Mouse (Mus musculus): ENCODE measurements at regions not wholly inside any gene's neighbourhood (a gene's known extent, or its start where the extent isn't known, plus 50 kb on each side); places are given as distances from the start of the nearest gene placed in this dataset.

GRCm38 (mm10) chr8:8876879-8877278, 186.6 kb upstream of the Arglu1 start:
- no peak overlapping the region for H3K9ac ChIP-seq (ENCODE audit: low read length)
- ATAC-seq (replicated peaks; ENCODE audit: extremely low read depth, insufficient read depth, low FRiP score), result no peak
- no peaks in the 10 kb centered on the region for H3K4me1 ChIP-seq (ENCODE audit: control insufficient read depth, insufficient read depth, low read length)
- 0 out of 2 replicates have a peak, but pooled peaks cover 2% of the 10 kb centered on the region for H3K9me3 ChIP-seq (replicated peaks; ENCODE audit: control insufficient read depth, low read length)
- no peak overlapping the region for H3K4me2 ChIP-seq (ENCODE audit: low read depth, low read length)
- 69% methylated on average over 9 of the region's 9 CpGs for WGBS
- no peak overlapping the region for H3K27ac ChIP-seq (ENCODE audit: low read length)
- no peaks in the 10 kb centered on the region for H3K27me3 ChIP-seq (ENCODE audit: control insufficient read depth, insufficient read depth, low read length)
- no peak overlapping the region for H3K4me3 ChIP-seq (ENCODE audit: low read length)
- H3K36me3 ChIP-seq (ENCODE audit: control insufficient read depth, insufficient read depth), result no peaks in the 10 kb centered on the region

- Histone ChIP-seq H3K36me3 (ENCODE audit: control insufficient read depth, insufficient read depth) (no peaks in the 10 kb centered on the region), H3K4me1 (ENCODE audit: control insufficient read depth, insufficient read depth, low read length) (no peaks in the 10 kb centered on the region), H3K27me3 (ENCODE audit: control insufficient read depth, insufficient read depth, low read length) (no peaks in the 10 kb centered on the region), H3K9ac (ENCODE audit: low read length) (no peak overlapping the region), H3K9me3 (replicated peaks; ENCODE audit: control insufficient read depth, low read length) (0 out of 2 replicates have a peak, but pooled peaks cover 2% of the 10 kb centered on the region), H3K27ac (ENCODE audit: low read length) (no peak overlapping the region), H3K4me2 (ENCODE audit: low read depth, low read length) (no peak overlapping the region), H3K4me3 (ENCODE audit: low read length) (no peak overlapping the region)
- no peak for ATAC-seq (replicated peaks; ENCODE audit: extremely low read depth, insufficient read depth, low FRiP score)
- 87% methylated on average over 6 of the region's 6 CpGs for WGBS
Observed at GRCm38 (mm10) chr8:8876469-8876868, 186.1 kb upstream of the Arglu1 start.

- Histone ChIP-seq H3K9ac (ENCODE audit: low read length) (no peak overlapping the region), H3K4me1 (ENCODE audit: control insufficient read depth, insufficient read depth, low read length) (no peaks in the 10 kb centered on the region), H3K4me3 (ENCODE audit: low read length) (no peak overlapping the region), H3K4me2 (ENCODE audit: low read depth, low read length) (no peak overlapping the region), H3K36me3 (ENCODE audit: control insufficient read depth, insufficient read depth) (no peaks in the 10 kb centered on the region), H3K27me3 (ENCODE audit: control insufficient read depth, insufficient read depth, low read length) (no peaks in the 10 kb centered on the region), H3K27ac (ENCODE audit: low read length) (no peak overlapping the region), H3K9me3 (replicated peaks; ENCODE audit: control insufficient read depth, low read length) (0 out of 2 replicates have a peak, but pooled peaks cover 2% of the 10 kb centered on the region)
- no peak for ATAC-seq (replicated peaks; ENCODE audit: extremely low read depth, insufficient read depth, low FRiP score)
- WGBS, result 78% methylated on average over 3 of the region's 3 CpGs
Observed at GRCm38 (mm10) chr8:8871938-8872337, 181.6 kb upstream of the Arglu1 start.

GRCm38 (mm10) chr8:8871039-8871438, 180.7 kb upstream of the Arglu1 start:
- Histone ChIP-seq H3K27me3 (ENCODE audit: control insufficient read depth, insufficient read depth, low read length) (no peaks in the 10 kb centered on the region), H3K9ac (ENCODE audit: low read length) (no peak overlapping the region), H3K27ac (ENCODE audit: low read length) (no peak overlapping the region), H3K9me3 (replicated peaks; ENCODE audit: control insufficient read depth, low read length) (0 out of 2 replicates have a peak, but pooled peaks cover 2% of the 10 kb centered on the region), H3K4me2 (ENCODE audit: low read depth, low read length) (no peak overlapping the region), H3K4me1 (ENCODE audit: control insufficient read depth, insufficient read depth, low read length) (no peaks in the 10 kb centered on the region), H3K36me3 (ENCODE audit: control insufficient read depth, insufficient read depth) (no peaks in the 10 kb centered on the region), H3K4me3 (ENCODE audit: low read length) (no peak overlapping the region)
- ATAC-seq (replicated peaks; ENCODE audit: extremely low read depth, insufficient read depth, low FRiP score), result no peak
- 80% methylated on average over 8 of the region's 8 CpGs for WGBS

- ATAC-seq (replicated peaks; ENCODE audit: extremely low read depth, insufficient read depth, low FRiP score), result no peak
Observed at GRCm38 (mm10) chr8:8870487-8870886, 180.2 kb upstream of the Arglu1 start.

GRCm38 (mm10) chr8:8869338-8869737, 179.0 kb upstream of the Arglu1 start:
- Histone ChIP-seq H3K4me2 (ENCODE audit: low read depth, low read length) (no peak overlapping the region), H3K27ac (ENCODE audit: low read length) (no peak overlapping the region), H3K27me3 (ENCODE audit: control insufficient read depth, insufficient read depth, low read length) (no peaks in the 10 kb centered on the region), H3K9me3 (replicated peaks; ENCODE audit: control insufficient read depth, low read length) (0 out of 2 replicates have a peak, but pooled peaks cover 2% of the 10 kb centered on the region), H3K9ac (ENCODE audit: low read length) (no peak overlapping the region), H3K4me1 (ENCODE audit: control insufficient read depth, insufficient read depth, low read length) (no peaks in the 10 kb centered on the region), H3K36me3 (ENCODE audit: control insufficient read depth, insufficient read depth) (no peaks in the 10 kb centered on the region), H3K4me3 (ENCODE audit: low read length) (no peak overlapping the region)
- WGBS, result 52% methylated on average over 6 of the region's 6 CpGs
- ATAC-seq (replicated peaks; ENCODE audit: extremely low read depth, insufficient read depth, low FRiP score), result no peak

More at GRCm38 (mm10) chr8:8870487-8870886, 180.2 kb upstream of the Arglu1 start:
- no peak overlapping the region for H3K27ac ChIP-seq (ENCODE audit: low read length)
- H3K4me1 ChIP-seq (ENCODE audit: control insufficient read depth, insufficient read depth, low read length), result no peaks in the 10 kb centered on the region
- H3K36me3 ChIP-seq (ENCODE audit: control insufficient read depth, insufficient read depth), result no peaks in the 10 kb centered on the region
- 23% methylated on average over 4 of the region's 4 CpGs for WGBS
- no peak overlapping the region for H3K9ac ChIP-seq (ENCODE audit: low read length)
- 0 out of 2 replicates have a peak, but pooled peaks cover 2% of the 10 kb centered on the region for H3K9me3 ChIP-seq (replicated peaks; ENCODE audit: control insufficient read depth, low read length)
- H3K27me3 ChIP-seq (ENCODE audit: control insufficient read depth, insufficient read depth, low read length), result no peaks in the 10 kb centered on the region
- no peak overlapping the region for H3K4me3 ChIP-seq (ENCODE audit: low read length)
- no peak overlapping the region for H3K4me2 ChIP-seq (ENCODE audit: low read depth, low read length)

- H3K9me3 ChIP-seq (replicated peaks; ENCODE audit: control insufficient read depth, low read length), result no peaks in the 10 kb centered on the region
- H3K27me3 ChIP-seq (ENCODE audit: control insufficient read depth, insufficient read depth, low read length), result no peaks in the 10 kb centered on the region
- no peak overlapping the region for H3K27ac ChIP-seq (ENCODE audit: low read length)
- no peak for ATAC-seq (replicated peaks; ENCODE audit: extremely low read depth, insufficient read depth, low FRiP score)
- H3K36me3 ChIP-seq (ENCODE audit: control insufficient read depth, insufficient read depth), result no peaks in the 10 kb centered on the region
- no peak overlapping the region for H3K4me2 ChIP-seq (ENCODE audit: low read depth, low read length)
- H3K4me3 ChIP-seq (ENCODE audit: low read length), result no peak overlapping the region
- H3K9ac ChIP-seq (ENCODE audit: low read length), result no peak overlapping the region
- no peaks in the 10 kb centered on the region for H3K4me1 ChIP-seq (ENCODE audit: control insufficient read depth, insufficient read depth, low read length)
- WGBS, result 65% methylated on average over 8 of the region's 8 CpGs
Observed at GRCm38 (mm10) chr8:8867924-8868323, 177.6 kb upstream of the Arglu1 start.

GRCm38 (mm10) chr8:8867126-8867777, 176.9 kb upstream of the Arglu1 start:
- 45% methylated on average over 9 of the region's 9 CpGs for WGBS
- H3K36me3 ChIP-seq (ENCODE audit: control insufficient read depth, insufficient read depth), result no peaks in the 10 kb centered on the region
- no peak overlapping the region for H3K9ac ChIP-seq (ENCODE audit: low read length)
- no peak overlapping the region for H3K4me2 ChIP-seq (ENCODE audit: low read depth, low read length)
- H3K27me3 ChIP-seq (ENCODE audit: control insufficient read depth, insufficient read depth, low read length), result no peaks in the 10 kb centered on the region
- no peak overlapping the region for H3K4me3 ChIP-seq (ENCODE audit: low read length)
- H3K27ac ChIP-seq (ENCODE audit: low read length), result no peak overlapping the region
- no peaks in the 10 kb centered on the region for H3K4me1 ChIP-seq (ENCODE audit: control insufficient read depth, insufficient read depth, low read length)
- no peak for ATAC-seq (replicated peaks; ENCODE audit: extremely low read depth, insufficient read depth, low FRiP score)
- no peaks in the 10 kb centered on the region for H3K9me3 ChIP-seq (replicated peaks; ENCODE audit: control insufficient read depth, low read length)

DNA sequence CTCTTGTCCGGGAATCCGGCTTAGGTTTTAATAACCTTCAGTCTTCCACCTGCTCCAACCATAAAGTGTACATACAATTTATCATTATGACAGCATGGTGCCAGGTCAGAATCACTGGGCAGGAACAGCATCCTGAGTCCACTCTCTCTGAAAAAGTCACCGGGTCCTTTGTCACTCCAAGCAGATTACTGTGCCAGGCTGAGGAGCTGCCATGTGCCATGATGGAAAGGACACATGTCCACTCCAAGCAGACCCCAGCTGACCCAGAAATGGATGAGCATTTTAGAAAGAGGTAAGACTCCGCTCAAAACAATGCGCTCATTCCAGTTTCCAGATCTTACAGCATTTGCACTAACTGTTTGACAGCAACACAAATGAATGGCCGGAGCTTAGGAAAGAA, 172.4 kb upstream of the Arglu1 start:
- H3K9me3 ChIP-seq (replicated peaks; ENCODE audit: control insufficient read depth, low read length), result no peaks in the 10 kb centered on the region
- no peak for ATAC-seq (replicated peaks; ENCODE audit: extremely low read depth, insufficient read depth, low FRiP score)
- WGBS, result 90% methylated on average over 6 of the region's 6 CpGs

More for the DNA sequence above, 172.4 kb upstream of the Arglu1 start:
- Histone ChIP-seq H3K36me3 (ENCODE audit: control insufficient read depth, insufficient read depth) (no peaks in the 10 kb centered on the region), H3K27me3 (ENCODE audit: control insufficient read depth, insufficient read depth, low read length) (no peaks in the 10 kb centered on the region), H3K9ac (ENCODE audit: low read length) (no peak overlapping the region), H3K4me1 (ENCODE audit: control insufficient read depth, insufficient read depth, low read length) (0 out of 2 replicates have a peak, but pooled peaks cover 3% of the 10 kb centered on the region), H3K4me3 (ENCODE audit: low read length) (no peak overlapping the region), H3K4me2 (ENCODE audit: low read depth, low read length) (no peak overlapping the region), H3K27ac (ENCODE audit: low read length) (no peak overlapping the region)
